Mouse (Mus musculus): ENCODE measurements at regions not wholly inside any gene's neighbourhood (a gene's known extent, or its start where the extent isn't known, plus 50 kb on each side); places are given as distances from the start of the nearest gene placed in this dataset.

- DNase-seq, result no peak
Observed at GRCm38 (mm10) chr3:49504581-49504980, 252.5 kb downstream of the Pcdh18 start.

- no peak for DNase-seq
Observed at GRCm38 (mm10) chr3:49502351-49502750, 254.8 kb downstream of the Pcdh18 start.

- peak; percentile 44 for DNase-seq
Observed at GRCm38 (mm10) chr3:49485105-49485504, 272.0 kb downstream of the Pcdh18 start.
